Mouse (Mus musculus) liver, postnatal 0 days (tissue): ENCODE measurements at regions not wholly inside any gene's neighbourhood (a gene's known extent, or its start where the extent isn't known, plus 50 kb on each side); places are given as distances from the start of the nearest gene placed in this dataset.

Experiments used
- CTCF ChIP-seq: sonication (generic); IDR thresholded peaks from 2 replicates; pipeline ENCODE4 v1.5.1; 2016; ENCODE audit warnings: antibody characterized with exemption, low read depth
- EP300 ChIP-seq: IDR thresholded peaks from 2 replicates; pipeline ENCODE4 v1.6.1; 2016; ENCODE audit warnings: antibody characterized with exemption, low read depth, mild to moderate bottlenecking

- no peak for TF ChIP-seq CTCF
- TF ChIP-seq EP300: no peak
Observed at GRCm38 (mm10) chr6:51100341-51100740, 332.1 kb upstream of the Nfe2l3 start.
